Mouse (Mus musculus) cerebellum, adult 2 months (tissue): ENCODE results near the gene Gcsh.

Source experiments
- CTCF ChIP-seq: fragments of 200-500 bp; IDR thresholded peaks from 2 replicates; pipeline ENCODE4 v1.5.1; 2011; ENCODE audit warnings: low read depth, mild to moderate bottlenecking, control low read depth, low read length, moderate library complexity, borderline replicate concordance; ENCODE audit not compliant: insufficient read depth
- POLR2A ChIP-seq: fragments of 200-500 bp; IDR thresholded peaks from 2 replicates; pipeline ENCODE4 v1.6.1; 2011; ENCODE audit warnings: low read length, control low read depth, borderline replicate concordance; ENCODE audit not compliant: insufficient read depth

- TF ChIP-seq CTCF (no peak), POLR2A (no peak)
Observed at GRCm38 (mm10) chr8:116934976-116935375, 58.4 kb downstream of the Gcsh start.
